Mouse (Mus musculus) embryonic fibroblast, embryonic 13.5 days (primary cell): Measurements from ENCODE around the gene Hsd17b11. TPM values are rescaled to one million over a fixed set of nuclear protein-coding genes. Genes with fewer than 3 reads are reported as not detected.

Experiments used
- H3K27ac ChIP-seq: 2 replicates; pipeline ENCODE4 v1.5.1; 2012; ENCODE audit warnings: low read length, control low read depth, inconsistent platforms; ENCODE audit not compliant: insufficient read depth
- H3K4me1 ChIP-seq: 2 replicates; pipeline ENCODE4 v1.6.1; 2011; ENCODE audit warnings: low read length; ENCODE audit not compliant: control insufficient read depth, insufficient read depth
- H3K4me3 ChIP-seq: 2 replicates; pipeline ENCODE4 v1.5.1; 2011; ENCODE audit warnings: mild to moderate bottlenecking, control low read depth, low read length; ENCODE audit not compliant: insufficient read depth
- CTCF ChIP-seq: IDR thresholded peaks from 2 replicates; pipeline ENCODE4 v1.5.1; 2011; ENCODE audit warnings: mild to moderate bottlenecking, control low read depth, low read length, moderate library complexity, borderline replicate concordance; ENCODE audit not compliant: insufficient read depth
- POLR2A ChIP-seq: IDR thresholded peaks from 2 replicates; pipeline ENCODE4 v1.6.1; 2011; ENCODE audit warnings: low read depth, mild to moderate bottlenecking, control low read depth, low read length, moderate library complexity
- polyA plus RNA-seq: library from polyadenylated mRNA; stranded (reverse); fragments of >200 nt; gene quantifications from 2 replicates; pipeline ENCODE4 v1.2.4, GENCODE M21; 2011; ENCODE audit warnings: low read depth; ENCODE audit not compliant: missing spikeins, insufficient read length

Hsd17b11 gene
- polyA plus RNA-seq, 1 experiment: 36.9 TPM

DNA sequence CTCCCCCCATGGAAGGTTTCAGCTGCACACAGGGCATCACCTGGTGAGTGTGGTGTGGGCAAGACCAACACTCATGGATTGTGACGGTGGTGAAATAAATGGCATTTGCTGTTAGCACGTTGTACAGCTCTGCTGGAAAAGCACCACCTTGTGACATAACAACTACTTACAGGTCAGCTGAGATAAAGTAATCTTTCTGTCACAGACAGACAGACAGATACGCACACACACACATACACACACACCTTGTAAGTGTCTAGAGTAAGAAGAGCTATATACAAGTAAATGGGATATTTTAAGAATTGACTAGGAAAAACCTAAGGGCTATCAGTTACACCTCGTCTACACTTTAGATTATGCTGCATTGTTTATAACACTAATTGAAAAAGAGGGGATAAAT is 27.1 kb downstream of the Hsd17b11 start:
- Histone ChIP-seq H3K4me1 (no peaks in the 10 kb centered on the region), H3K4me3 (no peak overlapping the region), H3K27ac (no peak overlapping the region)
- no peak for TF ChIP-seq POLR2A

DNA sequence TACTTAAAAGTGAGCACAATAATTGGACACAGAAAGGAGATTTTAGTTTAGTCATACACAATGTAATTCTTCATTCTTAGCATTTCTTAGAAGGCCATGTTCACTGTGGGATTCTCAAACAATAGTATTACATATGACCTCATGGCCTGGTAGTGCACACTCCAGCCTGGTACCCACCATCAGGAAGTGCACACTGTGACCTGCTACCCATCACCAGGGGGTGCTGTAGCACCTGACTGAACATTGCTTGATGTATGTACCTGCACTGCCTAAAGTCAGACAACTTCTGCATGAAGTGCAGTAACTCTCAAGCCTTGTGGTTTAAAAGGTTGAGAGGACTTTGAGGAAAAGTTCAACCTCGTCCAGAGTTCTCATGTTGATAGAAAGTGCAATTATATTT is 28.1 kb downstream of the Hsd17b11 start:
- no peak overlapping the region for H3K27ac ChIP-seq
- TF ChIP-seq POLR2A (no peak), CTCF (peak; percentile 66; the same call in 1 of the 2 replicates)
- H3K4me3 ChIP-seq: no peak overlapping the region
- H3K4me1 ChIP-seq: no peaks in the 10 kb centered on the region

DNA sequence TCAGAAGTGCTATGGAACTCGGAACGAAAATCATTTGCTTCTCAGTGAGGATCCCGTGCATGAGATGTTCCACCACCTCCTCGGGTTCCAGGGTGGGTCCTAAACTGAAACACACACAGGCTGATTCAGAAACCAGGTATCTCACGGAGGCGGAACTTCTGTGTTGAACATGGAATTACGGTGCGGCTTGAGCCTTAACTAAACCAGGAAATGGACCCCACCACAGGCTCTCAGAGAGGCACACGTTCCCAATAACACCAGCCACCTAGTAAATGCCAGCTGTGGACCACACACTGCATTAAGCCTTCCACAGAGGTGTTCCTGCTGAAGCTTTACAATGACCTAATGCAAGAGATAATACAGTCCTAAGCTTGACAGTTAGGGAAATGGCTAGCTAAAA is 28.9 kb downstream of the Hsd17b11 start:
- TF ChIP-seq POLR2A (no peak), CTCF (no peak)

DNA sequence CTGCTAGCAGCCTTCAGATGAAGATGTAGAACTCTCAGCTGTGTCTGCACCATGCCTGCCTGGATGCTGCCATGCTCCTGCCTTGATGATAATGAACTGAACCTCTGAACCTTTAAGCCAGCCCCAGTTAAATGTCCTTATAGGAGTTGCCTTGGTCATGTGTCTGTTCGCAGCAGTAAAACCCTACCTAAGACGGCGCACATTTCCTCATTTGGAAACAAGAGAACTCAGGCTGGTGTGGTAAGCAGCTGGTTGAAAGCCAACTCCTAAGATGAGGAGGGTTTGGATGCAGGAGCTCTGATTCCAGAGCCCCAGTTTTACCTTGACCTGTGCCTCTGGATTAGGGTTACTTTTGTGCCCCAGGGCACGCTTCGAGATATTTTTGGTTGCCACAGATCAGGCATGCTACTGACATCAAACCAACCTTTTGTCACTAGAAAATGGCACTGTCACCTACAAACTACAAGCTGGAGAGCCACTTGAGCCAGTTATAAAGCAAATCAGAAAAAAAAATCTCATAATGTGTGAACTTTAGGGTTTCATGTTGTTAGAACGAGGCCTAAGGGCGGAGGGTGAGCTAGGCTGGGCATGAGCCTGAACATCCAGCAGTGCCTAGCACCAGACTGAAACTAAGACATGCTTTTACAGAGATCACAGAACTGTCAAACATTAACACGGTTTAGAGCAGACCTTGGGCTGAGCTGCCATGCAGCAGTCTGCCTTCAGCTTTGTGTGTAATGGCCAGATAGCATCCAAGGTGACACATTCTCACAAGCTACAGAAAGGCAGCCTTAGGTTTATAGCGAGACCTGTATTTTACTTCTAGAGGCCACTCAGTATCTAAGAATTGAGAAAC is 40.8 kb downstream of the Hsd17b11 start:
- no peaks in the 10 kb centered on the region for H3K4me1 ChIP-seq
- no peak for TF ChIP-seq POLR2A
- no peak for TF ChIP-seq CTCF
- no peak overlapping the region for H3K4me3 ChIP-seq
- no peak overlapping the region for H3K27ac ChIP-seq

More for the DNA sequence above, 28.9 kb downstream of the Hsd17b11 start:
- Histone ChIP-seq H3K4me1 (no peaks in the 10 kb centered on the region), H3K4me3 (no peak overlapping the region), H3K27ac (no peak overlapping the region)

DNA sequence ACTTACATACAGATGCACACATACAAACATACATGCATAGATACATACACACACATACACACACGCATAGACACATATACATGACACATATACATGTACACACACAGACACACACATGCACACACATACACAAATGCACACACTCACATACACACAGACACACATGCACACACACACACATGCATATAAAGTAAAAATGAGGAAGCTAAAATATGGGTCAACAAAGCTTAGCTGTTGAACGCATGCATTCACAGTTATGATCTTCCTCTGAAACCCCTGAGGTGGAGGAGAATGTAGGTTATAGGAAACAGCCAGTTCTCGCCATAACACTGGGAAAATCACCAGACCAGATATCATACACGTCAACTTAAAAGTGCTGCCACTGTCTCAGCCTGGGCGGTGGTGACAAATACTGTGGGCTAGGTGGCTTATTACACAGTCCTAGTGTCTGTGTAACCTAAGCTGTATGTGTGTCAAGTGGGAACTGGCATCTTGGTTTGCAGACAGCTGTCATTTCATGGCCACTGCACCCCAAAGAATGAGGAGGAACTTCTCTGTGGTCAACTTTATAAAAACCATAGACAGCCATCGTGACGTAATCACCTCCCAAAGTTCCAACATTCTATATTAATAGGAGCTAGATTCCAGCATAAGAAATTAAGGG is 43.7 kb downstream of the Hsd17b11 start:
- TF ChIP-seq POLR2A: no peak
- Histone ChIP-seq H3K27ac (no peak overlapping the region), H3K4me1 (no peaks in the 10 kb centered on the region), H3K4me3 (no peak overlapping the region)

DNA sequence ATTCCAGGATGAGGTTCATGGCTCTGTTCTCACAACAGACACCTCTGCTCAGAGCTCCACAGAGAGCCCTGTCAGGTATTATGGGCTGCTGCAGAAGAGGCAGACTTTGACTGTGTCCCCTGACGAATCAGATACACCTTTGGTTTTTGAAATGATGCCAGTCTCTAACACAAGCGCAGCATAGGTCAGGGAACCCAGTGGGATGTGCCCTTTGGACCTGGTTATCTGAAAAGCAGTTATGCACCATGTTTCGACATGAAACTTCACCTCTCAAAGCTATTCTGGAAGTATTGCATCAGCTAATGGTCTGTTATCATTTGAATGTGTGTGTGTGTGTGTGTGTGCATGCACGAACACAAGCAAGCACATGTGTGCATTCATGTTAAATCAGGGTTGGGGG is 44.4 kb downstream of the Hsd17b11 start, which contains the start of gene Hsd17b13:
Gene Hsd17b13 (minus strand): TSS at position 114 of the 400 bp plus-strand sequence.
- H3K27ac ChIP-seq: no peak within 1 kb of the TSS
- no peaks in the 10 kb centered on the region for H3K4me1 ChIP-seq
- TF ChIP-seq POLR2A (no peak), CTCF (no peak)
- no peak within 1 kb of the TSS for H3K4me3 ChIP-seq

DNA sequence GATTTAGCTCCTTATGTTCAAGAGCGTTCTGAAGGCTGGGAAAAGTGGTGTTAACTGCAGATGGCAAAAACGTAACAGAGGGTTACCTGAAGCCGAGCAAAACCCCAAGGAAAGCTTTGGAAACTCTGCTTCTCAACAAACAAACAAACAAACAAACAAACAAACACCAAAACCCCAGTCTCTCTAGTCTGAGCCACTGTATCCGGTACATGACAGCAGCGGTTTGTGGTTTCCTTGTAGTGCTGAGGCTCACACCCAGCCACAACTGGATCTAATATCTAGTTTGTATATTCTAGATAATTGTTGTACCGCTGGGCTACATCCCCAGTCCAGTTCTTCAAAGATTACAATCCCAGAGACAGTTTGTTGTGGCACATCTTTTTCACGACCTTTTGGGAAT is 46.0 kb downstream of the Hsd17b11 start:
- H3K4me3 ChIP-seq: no peak overlapping the region
- no peaks in the 10 kb centered on the region for H3K4me1 ChIP-seq
- H3K27ac ChIP-seq: no peak overlapping the region
- TF ChIP-seq POLR2A (no peak), CTCF (no peak)

DNA sequence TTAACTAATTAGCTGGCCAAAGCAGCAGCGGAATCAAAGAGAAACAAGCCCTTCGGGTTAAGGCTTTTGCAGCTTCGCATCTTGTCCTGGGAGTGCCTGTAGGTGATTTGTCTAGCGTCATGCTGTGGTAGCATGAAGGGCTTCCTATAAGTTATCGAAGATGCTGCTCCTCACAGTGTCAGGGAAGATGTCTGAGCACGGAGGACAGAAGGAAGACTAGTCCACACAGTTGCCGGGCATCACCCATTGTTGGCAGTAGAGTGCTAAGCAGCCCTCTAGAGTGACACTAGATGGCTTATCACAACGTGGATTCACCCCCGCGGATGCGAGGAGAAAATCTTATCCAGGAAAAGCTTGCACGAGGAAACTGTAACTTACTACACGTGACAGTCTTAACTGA is 48.9 kb downstream of the Hsd17b11 start:
- Histone ChIP-seq H3K4me1 (no peaks in the 10 kb centered on the region), H3K4me3 (no peak overlapping the region), H3K27ac (no peak overlapping the region)
- TF ChIP-seq CTCF (no peak), POLR2A (no peak)

DNA sequence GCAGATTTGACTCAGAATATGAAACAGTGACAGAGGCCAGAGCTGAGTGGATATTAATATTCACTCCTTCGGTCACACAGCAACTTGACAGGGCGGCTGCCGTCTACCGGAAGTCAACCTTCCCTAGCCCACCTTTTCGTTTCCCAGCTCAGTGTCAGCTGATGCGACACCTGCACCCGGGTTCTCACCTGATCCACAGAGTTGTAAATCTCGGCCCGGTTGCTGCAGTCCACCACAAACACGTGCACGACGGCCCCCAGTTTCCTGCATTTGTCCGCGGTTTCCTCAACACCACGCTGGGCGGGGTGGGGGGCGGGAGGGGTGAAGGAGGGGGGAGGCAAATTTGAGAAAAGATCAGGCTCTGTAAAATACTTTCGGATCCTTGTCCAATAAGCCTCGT is 49.3 kb downstream of the Hsd17b11 start:
- Histone ChIP-seq H3K4me1 (no peaks in the 10 kb centered on the region), H3K27ac (no peak overlapping the region), H3K4me3 (no peak overlapping the region)
- TF ChIP-seq POLR2A (no peak), CTCF (no peak)

DNA sequence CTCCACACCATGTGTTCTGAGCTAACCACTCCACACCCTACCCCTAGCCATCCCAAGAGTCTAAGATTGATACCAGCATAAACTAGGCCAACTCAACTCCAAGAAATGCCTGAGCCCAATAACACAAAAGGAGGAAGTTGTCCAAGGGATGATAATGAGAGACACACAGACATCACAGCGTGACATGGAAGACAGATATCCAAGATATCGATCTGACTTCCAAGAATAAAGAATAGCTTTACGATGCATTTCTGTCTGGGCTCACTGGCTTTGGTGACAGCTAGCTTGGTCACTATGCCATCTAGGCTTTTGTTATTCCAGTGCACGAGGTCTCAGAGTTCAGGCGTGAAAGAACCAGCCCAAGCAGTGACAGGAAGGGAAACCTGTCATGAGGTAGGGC is 50.7 kb downstream of the Hsd17b11 start:
- Histone ChIP-seq H3K4me3 (no peak overlapping the region), H3K4me1 (no peaks in the 10 kb centered on the region), H3K27ac (no peak overlapping the region)
- TF ChIP-seq POLR2A (no peak), CTCF (no peak)

DNA sequence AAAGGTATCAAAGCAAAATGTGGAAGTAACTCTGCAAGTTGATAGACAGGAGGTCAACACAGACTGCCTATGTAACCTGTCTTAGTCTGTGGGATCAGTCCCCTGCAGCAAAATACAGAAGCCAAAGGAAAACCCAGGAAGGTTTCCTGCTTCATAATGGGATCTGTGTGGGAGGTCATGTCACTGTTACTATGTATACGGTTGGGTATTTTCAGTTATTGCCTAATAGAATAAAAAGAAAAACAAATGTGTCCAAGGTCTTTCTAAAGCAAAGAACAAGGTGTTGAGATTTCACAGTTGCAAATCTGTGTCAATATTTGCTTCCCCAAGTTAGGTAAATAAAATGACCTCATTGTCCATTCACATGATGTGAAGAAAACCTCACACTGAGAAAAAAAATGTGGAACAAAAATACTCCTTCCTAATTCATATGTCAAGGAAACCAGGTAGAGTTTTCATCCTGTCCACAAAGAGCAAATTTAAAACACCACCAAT is 58.7 kb downstream of the Hsd17b11 start:
- no peaks in the 10 kb centered on the region for H3K4me1 ChIP-seq
- no peak overlapping the region for H3K4me3 ChIP-seq
- no peak overlapping the region for H3K27ac ChIP-seq
- TF ChIP-seq POLR2A (no peak), CTCF (no peak)
